Mouse (Mus musculus): ENCODE data around the gene Aoc1. TPM values are rescaled to one million over a fixed set of nuclear protein-coding genes. Genes with fewer than 3 reads are reported as not detected.
"Not testable (repeated sequence)": the region's sequence is repeated elsewhere in the genome, so short reads cannot be mapped to it uniquely, and the experiment has no call there.

Gene Aoc1
- total RNA-seq, 2 experiments from 2014 or later, result not detected

DNA sequence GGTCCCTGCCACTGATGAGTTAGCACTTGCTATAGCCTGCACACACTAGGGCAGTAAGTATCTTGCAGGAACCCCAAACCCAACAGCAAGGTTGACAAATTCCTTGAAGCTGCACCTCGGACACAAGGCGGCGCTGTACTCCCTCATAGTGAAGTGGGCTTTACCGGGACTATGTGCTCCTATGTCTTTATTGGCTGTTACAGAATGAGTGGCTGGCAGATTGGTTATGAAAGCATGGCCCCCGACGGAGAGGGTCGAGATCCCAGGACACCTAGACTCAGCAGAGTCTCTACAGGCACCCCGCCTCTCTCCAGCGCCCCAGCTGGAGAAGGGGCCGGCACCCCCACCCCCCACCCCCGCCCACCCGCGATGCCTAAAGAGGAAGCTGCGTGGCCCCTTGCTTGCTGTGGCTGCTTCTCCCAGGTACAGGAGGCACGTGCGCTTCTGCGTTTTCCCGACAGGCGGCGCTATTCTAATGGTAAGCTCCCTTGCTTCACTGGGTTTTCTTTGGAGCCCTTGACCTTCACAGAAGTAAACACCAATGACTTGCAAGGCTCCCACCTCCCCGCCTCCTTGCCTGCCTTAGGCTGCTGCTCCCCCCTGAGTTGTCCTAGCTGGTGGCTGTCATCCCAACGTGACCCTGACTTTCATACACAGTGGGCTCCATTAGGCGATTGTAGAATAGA lies 12.4 kb upstream of the Aoc1 start:
- DNase-seq (ENCODE audit: low spot score), result no peak
- intact Hi-C loops (cut with DNase I), result no loop called here

DNA sequence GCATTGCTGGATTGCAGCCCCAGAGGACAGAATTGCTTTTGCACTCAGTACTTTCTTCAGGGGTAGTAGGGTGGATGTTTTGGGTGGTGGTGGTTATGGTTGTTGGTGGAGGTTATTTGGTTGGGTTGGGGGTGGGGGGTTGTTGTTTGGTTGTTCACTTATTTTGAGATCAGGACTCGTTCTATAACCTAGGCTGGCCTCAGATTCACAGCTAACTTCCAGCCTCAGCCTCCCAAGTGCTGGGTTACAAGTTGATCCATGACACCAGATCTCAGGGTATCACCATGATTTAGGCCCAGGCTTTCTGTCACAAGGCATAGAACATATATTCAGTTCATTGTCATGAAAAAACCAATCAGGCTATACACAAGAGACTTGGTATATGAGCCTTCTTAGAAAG lies 11.8 kb upstream of the Aoc1 start:
- no peak for DNase-seq (ENCODE audit: low spot score)
- intact Hi-C loops (cut with DNase I), result no loop called here

DNA sequence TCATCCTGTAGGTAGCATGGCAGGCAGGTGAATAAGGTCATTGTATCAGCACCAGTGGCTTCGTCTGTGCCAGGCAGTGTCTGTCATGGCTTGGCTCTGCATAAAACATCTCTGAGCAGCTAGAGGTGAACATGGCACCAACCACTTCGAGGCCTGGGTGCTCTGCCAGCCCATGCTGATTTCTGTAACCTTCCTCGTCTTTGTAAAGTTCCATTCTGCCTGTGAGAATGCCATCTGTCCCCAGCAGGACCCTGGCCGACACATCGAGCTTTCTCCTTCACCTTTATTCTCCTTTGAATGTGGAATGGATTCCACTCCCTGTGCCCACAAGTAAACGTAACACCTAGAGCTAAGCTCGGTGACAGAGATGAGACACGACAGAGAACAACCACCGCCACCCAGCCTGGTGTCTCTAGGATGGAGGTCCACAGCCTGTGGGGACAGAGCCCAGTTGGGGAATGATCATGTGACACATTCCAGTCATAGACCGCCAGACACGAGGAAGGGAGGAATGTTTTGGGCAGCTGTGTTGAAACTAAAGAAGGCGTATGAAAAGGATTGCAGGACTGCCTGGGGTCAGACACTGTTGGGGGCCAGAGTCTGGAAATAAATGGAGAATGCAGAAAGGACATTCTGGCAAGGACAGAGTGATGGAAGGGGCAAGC lies 10.9 kb upstream of the Aoc1 start:
- intact Hi-C loops (cut with DNase I), result no loop called here

DNA sequence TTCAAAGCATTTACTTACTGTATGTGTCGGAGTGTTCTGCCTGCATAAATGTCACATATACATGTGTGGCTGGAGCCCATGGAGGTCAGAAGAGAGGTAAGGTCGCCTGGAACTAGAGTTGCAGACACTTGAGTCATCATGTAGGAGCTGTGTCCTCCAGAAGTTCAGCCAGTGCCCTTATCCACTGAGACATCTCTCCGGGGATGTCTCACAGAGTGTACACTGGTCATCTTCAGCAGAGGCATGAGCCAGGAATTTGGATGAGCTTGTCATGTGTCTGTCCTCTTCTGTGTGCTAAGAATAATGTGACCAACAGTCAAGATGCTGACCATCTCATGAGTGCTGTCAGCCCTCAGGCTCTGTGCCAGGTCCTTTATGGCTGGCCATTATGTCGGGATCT lies 9.9 kb upstream of the Aoc1 start:
- intact Hi-C loops (cut with DNase I), result no loop called here
- DNase-seq (ENCODE audit: low spot score), result no peak

More for the DNA sequence above, 10.9 kb upstream of the Aoc1 start:
- no peak for DNase-seq (ENCODE audit: low spot score)

DNA sequence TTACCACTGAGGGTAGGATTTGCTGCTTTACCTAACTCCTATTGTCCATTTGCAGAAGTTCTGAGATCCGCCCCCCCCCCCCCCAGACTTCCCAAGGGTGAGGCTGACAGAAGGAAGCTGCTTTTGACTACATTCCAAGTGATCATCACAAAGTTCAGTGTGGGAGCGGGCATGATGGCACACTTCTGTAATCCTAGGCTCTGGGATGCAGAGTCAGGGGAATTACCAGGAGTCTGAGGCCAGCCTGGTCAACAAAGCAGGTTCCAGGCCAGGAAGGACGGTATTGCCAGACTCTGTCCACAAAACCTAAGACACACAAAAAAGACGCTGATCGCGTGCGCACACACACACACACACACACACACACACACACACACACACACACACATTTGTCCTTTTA lies 9.2 kb upstream of the Aoc1 start:
- DNase-seq (ENCODE audit: low spot score), result no peak
- intact Hi-C loops (cut with DNase I), result no loop called here

DNA sequence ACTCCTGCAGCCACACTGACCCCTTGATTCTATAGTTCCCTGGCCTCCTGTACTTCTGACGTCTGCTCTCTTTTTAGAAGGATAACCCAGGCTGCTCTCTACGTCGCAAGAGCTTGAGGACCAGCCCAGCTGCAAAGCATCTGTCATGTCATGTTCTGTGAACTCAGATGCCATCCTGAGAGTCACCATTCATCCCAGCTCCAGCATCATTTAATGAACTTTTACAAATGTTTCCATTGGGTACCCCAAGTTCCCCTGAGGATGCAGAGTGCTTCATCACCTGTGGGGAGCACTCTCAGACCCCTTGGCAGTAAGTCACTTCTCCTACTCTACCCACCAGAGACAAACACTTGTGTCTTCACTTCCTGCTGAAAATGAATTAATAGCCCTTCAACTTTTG lies 8.5 kb upstream of the Aoc1 start:
- DNase-seq (ENCODE audit: low spot score), result no peak
- intact Hi-C loops (cut with DNase I), result no loop called here

DNA sequence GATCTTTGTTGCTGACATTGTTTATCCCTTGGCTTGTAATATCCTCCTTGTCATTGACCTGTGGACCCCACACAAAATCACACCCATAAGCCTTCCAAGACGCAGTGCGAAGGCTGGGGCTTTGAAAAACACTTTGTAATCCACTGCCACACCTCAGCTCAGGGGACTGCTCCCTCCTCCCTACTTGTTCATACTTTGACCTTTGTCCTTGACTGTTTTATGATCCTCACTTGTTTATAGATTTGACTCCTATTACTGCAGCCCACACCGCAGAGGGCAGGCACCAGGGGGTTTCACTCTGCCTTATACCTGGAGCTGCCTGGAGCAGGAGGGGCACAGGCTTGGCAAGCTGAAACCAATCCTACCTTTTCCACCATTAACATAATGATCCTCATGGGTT lies 8.0 kb upstream of the Aoc1 start:
- no peak for DNase-seq (ENCODE audit: low spot score)
- intact Hi-C loops (cut with DNase I), result no loop called here

DNA sequence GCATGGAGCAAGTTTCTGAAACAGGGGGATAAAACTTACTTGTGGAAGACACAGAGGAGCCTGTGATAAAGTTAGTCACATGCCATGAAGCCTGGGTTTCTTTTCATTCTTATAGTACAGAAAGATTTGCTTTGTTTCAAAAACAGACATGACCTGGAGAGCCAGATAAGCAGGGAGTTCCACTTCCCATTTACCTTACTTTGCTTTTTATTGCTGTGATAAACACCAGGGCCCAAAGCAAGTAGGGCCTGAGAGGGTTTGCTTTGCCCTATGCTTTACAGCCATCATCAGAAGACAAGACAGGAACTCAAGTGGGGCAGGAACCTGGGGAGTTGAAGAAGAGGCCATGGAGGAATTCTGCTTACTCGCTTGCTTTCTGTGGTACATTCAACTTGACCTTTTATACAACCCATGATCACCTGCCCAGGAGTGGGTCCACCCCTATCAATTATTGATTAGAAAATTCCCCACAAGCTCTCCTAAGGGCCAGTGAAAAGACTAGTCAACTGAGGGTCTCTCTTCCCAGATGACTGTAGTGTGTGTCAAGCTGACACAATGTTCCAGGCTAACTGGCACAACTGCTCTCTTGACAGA lies 7.4 kb upstream of the Aoc1 start:
- intact Hi-C loops (cut with DNase I), result no loop called here
- DNase-seq (ENCODE audit: low spot score), result no peak

DNA sequence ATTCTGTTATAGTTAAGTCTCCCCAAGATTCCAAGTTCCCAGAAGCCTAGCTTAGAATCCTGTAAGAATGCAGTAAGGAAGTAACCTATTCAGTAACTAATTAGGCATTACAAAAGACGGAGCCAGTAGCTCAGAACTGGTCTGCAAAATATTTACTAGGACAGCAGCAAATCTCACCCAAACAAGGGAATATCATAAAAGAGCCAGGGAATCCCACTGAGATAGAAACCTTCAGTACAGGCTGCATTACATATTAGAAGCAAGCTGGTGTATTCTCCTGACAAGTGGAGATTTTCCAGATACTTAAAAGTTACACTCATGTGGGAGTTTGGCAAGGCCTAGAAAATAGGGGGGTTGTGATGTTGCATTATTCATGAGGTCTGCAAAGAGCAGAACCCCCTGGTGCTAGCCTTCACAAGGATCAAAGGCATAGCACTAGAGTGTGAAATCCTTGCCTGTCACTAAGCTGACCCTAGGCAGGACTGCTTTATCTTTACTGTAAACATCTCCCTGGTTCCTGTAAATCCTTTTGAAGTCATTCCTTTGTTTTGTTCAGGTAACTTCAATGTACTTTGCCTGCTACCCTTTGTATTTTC lies 6.2 kb upstream of the Aoc1 start:
- DNase-seq (ENCODE audit: low spot score); intact Hi-C loops (cut with DNase I): not testable (repeated sequence)

DNA sequence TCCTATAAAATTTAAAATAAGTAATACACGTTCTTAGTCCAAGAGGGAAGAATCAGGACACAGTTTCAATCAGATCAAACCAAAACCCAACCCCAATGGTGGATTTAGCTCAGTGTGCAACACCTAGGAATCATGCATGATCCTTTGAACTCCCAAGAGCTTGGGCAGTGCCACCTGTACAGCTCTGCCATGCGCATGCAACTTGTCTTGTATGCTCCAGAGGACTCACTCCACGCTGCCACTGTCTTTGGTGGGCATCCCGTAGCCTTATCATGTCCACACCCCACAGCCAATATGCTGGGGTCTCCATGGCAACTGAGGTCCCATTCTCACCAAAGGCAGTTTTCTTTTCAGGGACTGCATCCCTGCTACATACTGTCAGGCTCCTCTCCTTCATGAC lies 5.5 kb upstream of the Aoc1 start:
- intact Hi-C loops (cut with DNase I), result no loop called here
- DNase-seq (ENCODE audit: low spot score), result no peak

DNA sequence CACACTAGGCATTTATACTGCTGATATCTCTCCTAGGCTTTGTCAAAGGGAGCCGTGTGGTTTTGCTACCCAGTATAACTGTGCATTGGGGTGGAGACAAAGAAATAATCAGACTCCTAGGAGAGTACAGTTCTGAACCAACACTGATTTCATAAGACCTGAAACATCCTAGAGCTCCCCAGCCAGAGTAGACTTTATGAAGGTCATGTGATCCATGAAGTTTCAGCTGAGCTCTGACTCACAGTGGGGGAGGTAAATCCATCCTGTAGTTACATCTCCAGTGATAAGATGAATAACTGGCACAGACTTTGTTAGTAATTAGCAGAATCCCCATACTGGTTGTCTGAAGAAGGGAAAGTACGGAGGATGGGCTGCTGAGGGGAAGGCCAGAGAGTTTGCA lies 2.9 kb upstream of the Aoc1 start:
- no peak for DNase-seq (ENCODE audit: low spot score)
- intact Hi-C loops (cut with DNase I), result no loop called here

DNA sequence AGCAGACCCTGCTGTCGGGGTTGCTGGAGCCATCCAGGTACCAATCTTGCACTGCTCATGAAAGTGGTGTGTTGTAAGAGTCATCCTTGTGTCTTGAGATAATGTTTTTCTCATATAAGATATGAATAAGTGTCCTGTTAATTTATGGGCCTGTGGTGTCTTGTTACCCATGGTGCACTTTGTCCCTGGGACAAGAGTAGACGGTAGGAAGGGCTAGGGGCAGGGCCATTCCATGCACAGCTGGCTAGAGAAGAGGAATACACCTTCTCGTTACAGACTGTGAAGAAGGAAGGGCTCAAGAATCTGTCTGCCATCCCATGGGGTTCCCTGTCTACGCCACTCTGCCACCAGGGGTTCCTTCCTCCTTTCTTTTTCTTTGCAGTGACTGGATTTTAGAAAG lies 1.9 kb downstream of the Aoc1 start:
- intact Hi-C loops (cut with DNase I), result no loop called here
- no peak for DNase-seq (ENCODE audit: low spot score)

DNA sequence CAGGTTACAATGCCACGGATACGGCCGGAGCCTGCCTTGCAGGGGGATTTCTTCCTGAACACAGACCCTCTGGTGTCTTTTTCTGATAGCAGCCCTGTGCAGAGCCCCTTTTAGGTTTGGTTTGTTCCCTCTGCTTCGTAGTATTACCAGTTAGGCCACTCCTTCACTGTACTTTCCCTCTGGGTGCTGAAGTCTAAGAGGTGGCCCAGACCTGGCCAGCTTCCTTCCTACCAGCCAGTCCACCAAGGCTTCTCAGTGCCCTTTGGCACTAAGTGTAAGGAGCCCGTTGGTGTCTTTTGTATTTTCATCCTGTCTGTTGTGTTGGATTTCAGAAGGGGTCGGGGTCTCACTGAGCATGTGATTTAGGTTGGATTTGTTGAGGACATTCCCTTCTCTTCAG lies 2.8 kb downstream of the Aoc1 start:
- intact Hi-C loops (cut with DNase I), result no loop called here
- DNase-seq (ENCODE audit: low spot score), result no peak

DNA sequence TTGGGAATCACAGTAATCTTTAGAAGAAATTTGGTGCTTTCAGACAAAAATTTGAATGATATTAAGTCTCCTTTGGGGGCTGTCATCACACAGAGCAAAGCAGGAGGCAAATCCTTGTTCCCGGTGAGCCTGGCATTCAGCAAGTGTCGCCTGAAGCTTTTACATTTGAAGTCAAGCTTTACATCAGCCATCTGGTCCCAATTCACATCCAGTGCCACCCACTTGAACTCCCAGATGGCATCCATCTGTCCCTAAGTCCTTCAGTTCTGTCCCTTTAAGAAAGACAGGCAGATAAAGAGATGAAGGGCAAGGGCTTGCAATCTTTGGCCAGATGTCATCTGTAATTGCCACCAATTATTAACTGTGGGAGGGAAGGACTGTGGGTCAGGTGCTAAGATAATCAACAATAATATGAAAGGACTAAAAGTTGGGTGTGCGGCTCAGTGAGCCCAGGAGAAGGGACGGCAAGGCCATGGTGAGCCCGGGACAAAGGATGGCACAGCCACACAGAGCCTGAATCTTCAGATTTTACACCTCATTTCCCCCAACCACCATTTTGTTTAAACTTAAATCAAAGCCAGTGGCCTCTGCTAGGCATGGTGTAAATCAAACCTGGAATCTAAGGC lies 3.9 kb downstream of the Aoc1 start:
- intact Hi-C loops (cut with DNase I), result no loop called here
- DNase-seq (ENCODE audit: low spot score), result no peak

DNA sequence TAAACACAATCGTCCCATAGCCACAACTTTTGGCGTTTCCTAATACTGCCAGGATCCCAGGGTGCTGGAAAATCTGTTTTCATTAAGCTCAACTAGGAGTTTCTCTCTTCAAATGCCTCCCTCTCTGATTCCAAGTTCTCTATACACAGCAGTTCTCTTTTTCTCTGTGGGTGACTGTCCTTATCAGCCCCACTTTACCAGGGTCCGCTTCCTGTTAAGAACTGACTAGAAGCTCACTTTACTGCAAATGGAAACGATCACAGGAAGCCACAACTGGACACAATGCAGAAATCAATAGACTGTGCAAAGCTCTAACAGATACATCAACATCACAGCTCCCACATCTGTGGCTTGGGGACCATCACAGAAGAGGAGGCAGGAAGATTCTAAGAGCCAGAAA lies 21.5 kb downstream of the Aoc1 start:
- DNase-seq (ENCODE audit: low spot score), result no peak
- intact Hi-C loops (cut with DNase I), result no loop called here

DNA sequence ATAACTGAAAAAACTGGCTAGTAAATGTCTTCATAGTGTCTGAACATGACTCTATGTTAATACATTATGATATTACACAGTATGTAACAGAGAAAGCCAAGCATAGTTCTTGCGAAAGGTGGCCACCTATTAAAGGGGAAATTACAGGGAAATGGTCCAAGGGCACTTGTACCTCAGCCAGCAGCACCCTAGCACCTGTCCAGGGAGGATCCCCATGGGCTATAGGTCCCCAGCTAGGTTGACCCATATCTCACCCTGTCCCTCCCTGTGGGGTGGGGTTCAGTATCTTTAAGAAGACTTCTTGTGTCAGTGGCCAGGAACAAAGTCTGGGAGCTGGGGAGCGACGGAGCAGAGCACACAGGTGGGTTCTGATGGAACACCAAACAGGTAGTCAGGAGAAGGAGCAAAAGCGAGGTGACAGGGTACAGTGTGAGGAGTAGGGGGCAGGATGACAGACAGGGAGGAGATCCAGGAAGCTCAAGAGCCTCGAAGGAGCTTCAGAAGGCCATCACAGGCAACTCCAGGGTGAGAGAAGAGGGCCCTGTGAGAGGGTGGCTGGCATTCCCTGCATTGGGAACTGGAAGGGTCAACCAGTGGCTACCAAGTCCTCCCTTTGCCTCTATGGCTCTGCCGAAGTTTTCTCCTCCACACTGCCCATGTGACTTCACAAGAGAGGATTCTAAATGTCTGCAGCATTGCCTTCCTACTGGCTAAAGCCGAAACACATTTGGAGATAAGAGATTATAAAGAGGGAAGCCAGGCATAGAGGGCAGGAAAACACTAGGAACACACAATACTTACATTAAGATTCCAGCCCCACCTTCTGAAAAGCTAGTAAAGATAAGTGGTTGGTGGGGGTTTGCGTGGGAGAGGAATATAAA lies 22.5 kb downstream of the Aoc1 start:
- intact Hi-C loops (cut with DNase I), result no loop called here
- DNase-seq (ENCODE audit: low spot score), result no peak

DNA sequence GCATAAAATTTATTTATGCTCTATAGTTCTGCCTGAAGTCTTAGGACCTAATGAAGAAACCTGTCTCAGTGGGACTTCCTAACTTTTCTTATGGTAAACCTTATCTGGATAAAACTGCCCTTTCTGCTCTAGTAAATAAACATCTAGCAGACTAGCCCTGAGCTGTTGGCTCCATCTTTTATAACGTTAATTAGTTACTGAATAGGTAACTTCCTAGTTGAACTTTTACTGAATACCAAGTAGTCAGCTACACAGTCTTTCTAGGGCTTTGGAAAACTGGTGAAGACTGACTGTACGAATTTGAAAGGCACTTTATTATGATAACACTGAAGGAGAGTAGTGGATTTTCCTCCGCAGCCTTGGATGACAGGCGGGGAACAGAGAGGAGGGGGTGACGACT lies 23.2 kb downstream of the Aoc1 start:
- DNase-seq (ENCODE audit: low spot score), result no peak
- intact Hi-C loops (cut with DNase I), result no loop called here

DNA sequence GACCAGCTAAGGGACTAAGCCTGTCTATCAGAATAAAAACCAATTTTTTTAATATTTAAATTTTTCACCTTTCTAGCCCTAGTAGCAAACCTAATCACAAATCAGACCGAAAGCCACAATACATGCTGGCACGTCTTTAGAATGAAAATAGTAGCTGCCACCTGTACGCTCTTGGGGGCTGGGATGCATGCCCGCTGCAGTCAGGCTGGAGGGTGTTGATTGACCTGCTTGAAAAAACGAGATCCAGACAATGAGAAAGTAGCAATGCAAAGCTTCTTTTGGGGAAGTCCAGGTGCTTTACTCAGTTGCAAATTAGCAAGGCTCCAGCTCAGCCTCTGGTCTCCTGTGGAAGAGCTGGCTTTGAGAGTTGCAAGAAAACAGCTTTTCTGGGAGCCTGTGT lies 24.3 kb downstream of the Aoc1 start:
- DNase-seq (ENCODE audit: low spot score), result no peak
- intact Hi-C loops (cut with DNase I), result no loop called here

DNA sequence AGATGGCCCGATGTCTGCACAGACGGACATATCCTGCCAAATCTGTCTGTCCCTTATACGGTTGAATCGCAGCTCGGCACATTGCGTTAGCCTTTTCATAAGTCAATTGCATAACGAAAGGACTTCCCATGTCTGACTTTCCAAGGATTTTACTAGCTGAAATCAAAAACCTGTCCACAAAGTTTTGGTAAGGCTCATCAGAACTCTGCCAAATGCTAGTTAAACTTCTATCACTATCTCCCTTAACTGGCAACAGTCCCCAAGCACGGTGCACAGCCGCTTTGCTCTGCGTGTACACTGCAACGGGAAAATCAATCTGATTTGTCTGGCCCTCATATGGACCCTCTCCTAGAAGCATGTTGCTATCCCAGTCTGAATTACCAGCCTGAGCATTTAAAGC lies 28.6 kb downstream of the Aoc1 start:
- intact Hi-C loops (cut with DNase I); DNase-seq (ENCODE audit: low spot score): not testable (repeated sequence)
